Mouse (Mus musculus) intestine, embryonic 16.5 days (tissue): ENCODE measurements at regions not wholly inside any gene's neighbourhood (a gene's known extent, or its start where the extent isn't known, plus 50 kb on each side); places are given as distances from the start of the nearest gene placed in this dataset.
"Not testable (repeated sequence)": the region's sequence is repeated elsewhere in the genome, so short reads cannot be mapped to it uniquely, and the experiment has no call there.

Experiments used
- ATAC-seq: fragments of 200-750 bp; cut with Nextera tagmentation; 2 replicates; pipeline ENCODE4 v1.8.0; 2017; ENCODE audit warnings: moderate TSS enrichment, moderate library complexity
- H3K27ac ChIP-seq: fragments of 300-500 bp; sonication (generic); 2 replicates; pipeline ENCODE4 v1.5.1; 2014; ENCODE audit warnings: mild to moderate bottlenecking, low read length
- H3K27me3 ChIP-seq: fragments of 300-500 bp; sonication (generic); replicated peaks from 2 replicates; pipeline ENCODE4 v1.6.1; 2014; ENCODE audit warnings: low read length, control low read depth, mixed read lengths; ENCODE audit not compliant: control insufficient read depth, insufficient read depth
- H3K36me3 ChIP-seq: fragments of 300-500 bp; sonication (generic); 2 replicates; pipeline ENCODE4 v1.6.1; 2014; ENCODE audit warnings: low read length, control low read depth; ENCODE audit not compliant: control insufficient read depth, insufficient read depth
- H3K4me1 ChIP-seq: fragments of 300-500 bp; sonication (generic); 2 replicates; pipeline ENCODE4 v1.6.1; 2014; ENCODE audit warnings: low read length, control low read depth, mixed read lengths; ENCODE audit not compliant: control insufficient read depth, insufficient read depth
- H3K4me2 ChIP-seq: fragments of 300-500 bp; sonication (generic); 2 replicates; pipeline ENCODE4 v1.6.1; 2014; ENCODE audit warnings: low read depth, low read length, control low read depth
- H3K4me3 ChIP-seq: fragments of 300-500 bp; sonication (generic); 2 replicates; pipeline ENCODE4 v1.5.1; 2014; ENCODE audit warnings: mild to moderate bottlenecking, low read length
- H3K9ac ChIP-seq: fragments of 300-500 bp; sonication (generic); 2 replicates; pipeline ENCODE4 v1.6.1; 2014; ENCODE audit warnings: low read depth, low read length
- H3K9me3 ChIP-seq: fragments of 300-500 bp; sonication (generic); 2 replicates; pipeline ENCODE4 v1.6.1; 2016; ENCODE audit warnings: low read length, control low read depth; ENCODE audit not compliant: control insufficient read depth
- WGBS: fragments of 180-500 bp; shearing (Covaris S2); extraction: QIAGEN DNeasy Blood & Tissue Kit; methylation state at CpG from one replicate; pipeline ENCODE4 v1.1.7; 2014; 5-methylcytosine and 5-hydroxymethylcytosine counted together

DNA sequence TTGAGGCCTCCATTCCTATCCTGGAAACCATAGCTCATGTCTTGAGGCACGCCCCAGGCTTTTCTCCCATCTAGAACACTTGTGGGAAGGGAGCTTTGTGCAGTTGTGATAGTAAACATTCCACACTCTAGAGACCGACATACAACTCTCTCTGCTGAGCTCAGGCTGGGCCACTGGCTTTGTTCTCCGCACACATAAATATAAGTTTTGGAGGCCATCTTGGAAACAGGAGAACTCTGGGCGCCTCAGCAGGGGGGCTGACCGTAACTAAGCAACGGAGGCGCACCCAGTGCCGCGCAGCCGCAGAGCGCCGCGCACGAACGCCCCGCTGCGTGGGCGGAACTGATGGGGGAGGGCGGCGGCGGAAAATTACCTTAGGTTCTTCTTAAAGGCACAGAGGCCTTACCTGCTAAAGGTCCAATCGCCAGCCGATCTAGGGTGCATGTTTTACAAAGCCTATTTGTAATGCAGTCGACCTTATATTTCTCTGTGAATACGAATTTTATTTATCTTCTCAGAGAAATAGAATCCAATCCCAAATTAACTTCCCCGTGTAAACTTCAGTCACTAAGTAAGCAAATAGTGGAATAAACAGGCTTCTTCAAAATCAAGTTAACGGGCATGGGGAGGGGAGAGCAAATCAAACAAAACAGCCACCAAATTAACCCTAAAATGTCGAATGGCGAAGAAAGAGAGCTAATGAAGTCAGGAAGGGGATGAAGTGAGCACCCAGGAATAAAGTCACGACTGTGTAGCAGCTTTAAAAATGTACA, 65.2 kb upstream of the Chd2 start:
- Histone ChIP-seq H3K4me3 (peak overlapping the region; percentile 36), H3K27ac (peak overlapping the region; percentile 86), H3K4me2 (peak overlapping the region; percentile 63), H3K9ac (peak overlapping the region; percentile 65), H3K27me3 (no peaks in the 10 kb centered on the region), H3K4me1 (0 out of 2 replicates have a peak, but pooled peaks cover 5% of the 10 kb centered on the region), H3K9me3 (no peaks in the 10 kb centered on the region), H3K36me3 (no peaks in the 10 kb centered on the region)
- peak; percentile 96 for ATAC-seq
- 2% methylated on average over 30 of the region's 30 CpGs for WGBS

DNA sequence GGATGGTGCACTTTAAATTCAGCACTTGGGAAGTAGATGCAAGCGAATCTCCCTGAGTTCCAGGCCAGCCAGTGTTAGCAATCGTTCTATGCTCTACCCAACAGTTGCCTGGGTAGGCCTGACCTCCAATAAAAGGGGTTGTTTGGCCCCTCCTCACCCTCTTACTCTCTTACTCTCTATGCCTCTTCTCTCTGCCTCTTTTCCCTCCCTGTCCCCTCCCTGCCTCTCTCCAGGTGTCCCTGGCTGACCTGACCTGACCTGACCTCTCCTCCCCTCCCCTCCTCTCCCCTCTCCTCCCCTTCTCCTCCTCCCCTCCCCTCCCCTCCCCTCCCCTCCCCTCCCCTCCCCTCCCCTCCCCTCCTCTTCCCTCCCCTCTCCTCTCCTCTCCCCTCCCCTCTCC, 63.0 kb upstream of the Chd2 start:
- Histone ChIP-seq H3K9me3 (0 out of 2 replicates have a peak, but pooled peaks cover 3% of the 10 kb centered on the region), H3K27ac (no peak overlapping the region), H3K4me3 (no peak overlapping the region), H3K4me2 (no peak overlapping the region), H3K9ac (no peak overlapping the region), H3K27me3 (no peaks in the 10 kb centered on the region), H3K36me3 (no peaks in the 10 kb centered on the region), H3K4me1 (0 out of 2 replicates have a peak, but pooled peaks cover 5% of the 10 kb centered on the region)
- no peak for ATAC-seq
- 46% methylated on average over 2 of the region's 2 CpGs for WGBS

DNA sequence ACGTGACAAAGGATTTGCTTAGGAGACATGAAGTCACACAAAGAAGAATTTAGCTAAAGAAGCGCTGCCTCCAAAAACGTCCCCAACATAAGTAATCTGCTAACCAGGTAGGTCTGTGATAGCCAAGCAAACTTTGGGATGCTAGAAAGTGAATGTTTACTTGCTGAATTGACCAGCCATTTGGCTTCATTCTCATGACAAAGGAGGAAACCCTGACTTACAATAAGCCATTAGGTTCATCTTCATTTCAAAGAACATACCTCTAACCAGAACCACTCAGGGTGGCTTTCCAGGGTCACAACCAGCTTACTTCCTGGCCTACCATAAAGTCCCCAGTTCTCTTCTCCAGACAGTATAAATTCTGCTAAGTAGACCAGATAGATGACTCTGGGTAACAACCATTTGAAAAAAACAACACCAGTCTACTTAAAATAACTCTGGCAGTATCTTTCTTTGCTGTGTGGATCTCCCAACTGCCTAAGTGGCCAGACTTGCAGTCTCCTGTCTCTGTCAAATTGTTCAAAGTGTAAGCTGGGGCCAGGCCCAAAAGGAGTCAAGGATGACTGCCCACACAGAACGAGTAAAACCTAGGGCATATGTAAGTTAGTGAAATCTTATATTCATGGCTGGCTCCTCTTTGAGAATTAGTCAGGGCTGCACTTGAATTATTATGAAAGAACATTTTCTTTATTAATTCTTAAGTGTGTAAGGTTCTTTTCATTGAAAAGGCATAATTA, 61.4 kb upstream of the Chd2 start:
- H3K27me3 ChIP-seq: no peaks in the 10 kb centered on the region
- H3K9me3 ChIP-seq: 0 out of 2 replicates have a peak, but pooled peaks cover 3% of the 10 kb centered on the region
- ATAC-seq: no peak
- no peak overlapping the region for H3K4me3 ChIP-seq
- WGBS: 62% methylated on average over 4 of the region's 4 CpGs
- no peaks in the 10 kb centered on the region for H3K36me3 ChIP-seq
- H3K4me1 ChIP-seq: 0 out of 2 replicates have a peak, but pooled peaks cover 3% of the 10 kb centered on the region
- H3K27ac ChIP-seq: no peak overlapping the region
- H3K9ac ChIP-seq: no peak overlapping the region
- no peak overlapping the region for H3K4me2 ChIP-seq

DNA sequence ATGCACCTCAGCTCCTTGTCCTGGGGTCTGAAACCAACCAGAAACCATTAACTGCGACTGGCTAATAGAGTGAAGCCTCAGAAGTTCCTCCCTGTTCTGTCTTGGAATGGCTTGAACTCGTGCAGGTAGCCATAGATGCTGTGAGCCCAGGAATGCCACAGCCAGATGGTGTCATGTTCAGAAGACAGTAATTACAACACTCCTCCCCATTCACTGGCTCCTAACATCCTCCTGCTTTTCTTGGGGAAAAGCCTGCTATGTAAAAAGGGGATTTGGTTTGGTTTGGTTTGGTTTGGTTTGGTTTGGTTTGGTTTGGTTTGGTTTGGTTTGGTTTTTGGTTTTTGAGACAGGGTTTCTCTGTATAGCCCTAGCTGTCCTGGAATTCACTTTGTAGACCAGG, 59.7 kb upstream of the Chd2 start:
- H3K4me3 ChIP-seq: no peak overlapping the region
- peaks cover 13% of the 10 kb centered on the region; the same call in 1 of the 2 replicates for H3K4me1 ChIP-seq
- ATAC-seq: no peak
- no peak overlapping the region for H3K9ac ChIP-seq
- no peaks in the 10 kb centered on the region for H3K27me3 ChIP-seq
- 70% methylated on average over 2 of the region's 2 CpGs for WGBS
- no peaks in the 10 kb centered on the region for H3K36me3 ChIP-seq
- 0 out of 2 replicates have a peak, but pooled peaks cover 3% of the 10 kb centered on the region for H3K9me3 ChIP-seq
- no peak overlapping the region for H3K27ac ChIP-seq
- H3K4me2 ChIP-seq: no peak overlapping the region

DNA sequence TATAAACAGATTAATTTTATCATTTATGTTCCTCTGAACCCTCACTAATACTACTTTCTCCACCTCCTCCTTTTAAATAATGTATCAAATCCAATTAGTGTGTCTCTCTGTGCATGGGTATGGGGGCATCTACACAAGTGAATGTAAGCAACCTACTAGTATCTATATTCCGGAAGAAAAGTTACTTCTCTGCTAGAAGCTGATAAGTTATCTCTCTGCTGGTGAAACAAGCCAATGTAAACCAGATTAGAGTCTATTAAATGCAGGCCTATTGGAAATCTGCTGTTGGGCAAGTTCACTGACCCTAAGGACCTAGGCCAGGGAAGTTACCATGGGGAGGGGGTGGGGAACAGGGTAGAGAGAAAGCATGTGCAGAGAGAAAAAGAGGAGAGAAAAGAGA, 59.1 kb upstream of the Chd2 start:
- no peak overlapping the region for H3K4me2 ChIP-seq
- ATAC-seq: peak; percentile 45; the same call in 1 of the 2 replicates
- H3K36me3 ChIP-seq: no peaks in the 10 kb centered on the region
- H3K4me3 ChIP-seq: no peak overlapping the region
- H3K27me3 ChIP-seq: no peaks in the 10 kb centered on the region
- peaks cover 17% of the 10 kb centered on the region for H3K4me1 ChIP-seq
- 0 out of 2 replicates have a peak, but pooled peaks cover 3% of the 10 kb centered on the region for H3K9me3 ChIP-seq
- H3K27ac ChIP-seq: no peak overlapping the region
- no peak overlapping the region for H3K9ac ChIP-seq
- 73% methylated on average over 1 of the region's 1 CpGs for WGBS

DNA sequence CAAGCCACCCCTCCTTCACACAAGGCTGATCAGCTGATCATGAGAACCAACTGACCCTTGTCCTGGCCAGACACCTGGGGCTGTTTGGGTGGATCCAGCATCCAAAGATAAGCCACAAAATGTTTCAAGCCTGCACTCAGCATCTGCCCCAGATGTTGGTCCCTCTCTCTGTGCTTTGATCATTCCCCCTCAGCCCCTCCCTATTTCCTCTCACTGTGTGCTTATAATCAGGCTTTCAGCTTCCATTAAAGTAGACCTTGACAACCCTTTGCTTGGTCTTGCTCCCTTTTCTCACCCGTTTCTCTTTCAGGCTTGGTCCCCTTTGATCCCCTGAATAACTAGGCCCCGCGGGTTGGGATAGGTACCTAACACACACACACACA, 58.4 kb upstream of the Chd2 start:
- ATAC-seq, H3K9ac ChIP-seq, H3K36me3 ChIP-seq, H3K9me3 ChIP-seq, H3K27ac ChIP-seq, H3K27me3 ChIP-seq, H3K4me2 ChIP-seq, H3K4me3 ChIP-seq: not testable (repeated sequence)
- peaks cover 18% of the 10 kb centered on the region for H3K4me1 ChIP-seq
- 91% methylated on average over 3 of the region's 3 CpGs for WGBS

DNA sequence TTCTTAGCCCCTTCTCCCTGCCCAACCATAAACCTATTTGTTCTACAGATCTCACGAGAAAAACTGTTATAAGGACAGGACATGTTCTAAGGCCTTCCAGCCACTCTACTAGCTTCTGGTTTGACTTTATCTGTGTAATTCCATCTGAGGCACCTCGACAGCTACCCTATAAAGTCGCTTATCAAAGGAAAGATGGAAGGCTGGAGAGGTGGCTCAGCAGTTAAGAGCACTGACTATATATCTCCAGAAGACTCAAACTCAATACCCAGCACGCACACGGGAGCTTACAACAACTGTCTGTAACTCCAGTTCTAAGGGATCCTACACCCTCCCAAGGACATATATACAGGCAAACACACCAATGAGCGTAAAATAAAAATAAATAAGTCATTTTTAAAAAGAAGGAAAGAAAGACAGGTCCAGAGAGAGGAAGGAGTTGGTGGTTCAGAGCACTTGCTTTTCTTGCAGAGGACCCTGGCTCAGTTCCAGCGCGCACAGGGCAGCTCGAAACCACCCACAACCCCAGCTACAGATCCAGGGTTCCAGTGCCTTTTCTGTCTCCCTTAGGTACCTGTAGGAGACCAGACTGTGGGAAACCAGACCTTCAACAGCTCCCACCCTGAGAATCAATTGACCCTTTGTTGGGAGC, 57.8 kb upstream of the Chd2 start:
- 0 out of 2 replicates have a peak, but pooled peaks cover 3% of the 10 kb centered on the region for H3K9me3 ChIP-seq
- H3K4me2 ChIP-seq: no peak overlapping the region
- H3K4me3 ChIP-seq: no peak overlapping the region
- H3K27me3 ChIP-seq: no peaks in the 10 kb centered on the region
- H3K36me3 ChIP-seq: no peaks in the 10 kb centered on the region
- H3K9ac ChIP-seq: no peak overlapping the region
- H3K27ac ChIP-seq: no peak overlapping the region
- peaks cover 19% of the 10 kb centered on the region for H3K4me1 ChIP-seq
- ATAC-seq: no peak
- 89% methylated on average over 9 of the region's 9 CpGs for WGBS

DNA sequence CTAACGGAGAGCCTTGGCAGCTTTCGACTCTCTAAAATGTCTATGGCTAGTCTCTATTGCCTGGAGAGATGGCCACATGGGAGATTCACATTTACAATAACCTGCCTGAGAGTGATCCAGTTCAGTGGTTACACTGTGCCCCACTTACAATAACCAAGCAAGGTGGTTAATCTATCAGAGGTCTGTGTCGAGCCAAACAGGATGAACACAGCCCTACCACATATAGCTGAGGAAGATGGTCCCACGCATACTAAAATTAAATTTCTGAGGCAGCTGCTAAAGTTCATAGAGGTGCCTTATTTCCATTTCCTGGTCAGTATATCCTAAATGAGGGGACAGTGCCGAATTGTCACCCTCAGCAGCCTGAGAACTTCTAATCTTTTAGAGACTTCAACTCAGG, 56.3 kb upstream of the Chd2 start:
- no peak overlapping the region for H3K4me3 ChIP-seq
- peaks cover 26% of the 10 kb centered on the region for H3K4me1 ChIP-seq
- H3K27me3 ChIP-seq: no peaks in the 10 kb centered on the region
- no peak overlapping the region for H3K4me2 ChIP-seq
- ATAC-seq: no peak
- WGBS: 70% methylated on average over 5 of the region's 5 CpGs
- 0 out of 2 replicates have a peak, but pooled peaks cover 3% of the 10 kb centered on the region for H3K9me3 ChIP-seq
- no peak overlapping the region for H3K9ac ChIP-seq
- H3K27ac ChIP-seq: no peak overlapping the region
- no peaks in the 10 kb centered on the region for H3K36me3 ChIP-seq
